Mouse (Mus musculus) lung, adult 2 months (tissue): ENCODE measurements around the gene Lrrc75b. TPM values are rescaled to one million over a fixed set of nuclear protein-coding genes. Genes with fewer than 3 reads are reported as not detected.

ENCODE experiments used
- DNase-seq: peaks from one replicate; pipeline ENCODE4 v3.0.0; 2022
- H3K4me1 ChIP-seq: fragments of 200-500 bp; 2 replicates; pipeline ENCODE4 v1.6.1; 2011; ENCODE audit warnings: low read length; ENCODE audit not compliant: control insufficient read depth, insufficient read depth
- H3K4me3 ChIP-seq: fragments of 200-500 bp; replicated peaks from 2 replicates; pipeline ENCODE3; 2011; ENCODE audit warnings: low read depth, mild to moderate bottlenecking, control low read depth, low read length; ENCODE audit errors: extremely low read depth
- CTCF ChIP-seq: fragments of 200-500 bp; IDR thresholded peaks from 2 replicates; pipeline ENCODE4 v1.5.1; 2011; ENCODE audit warnings: mild to moderate bottlenecking, low read length, control low read depth; ENCODE audit not compliant: insufficient read depth
- POLR2A ChIP-seq: fragments of 200-500 bp; IDR thresholded peaks from 2 replicates; pipeline ENCODE4 v1.6.1; 2011; ENCODE audit warnings: low read depth, mild to moderate bottlenecking, control low read depth, low read length, borderline replicate concordance; ENCODE audit errors: extremely low read depth
- WGBS: fragments of 180-500 bp; shearing (Covaris S2); methylation state at CpG from one replicate; pipeline ENCODE4 v1.1.7; 2018; 5-methylcytosine and 5-hydroxymethylcytosine counted together
- polyA plus RNA-seq: library from polyadenylated mRNA; depleted of rRNA; stranded (reverse); fragments of >200 nt; gene quantifications from 2 replicates; pipeline ENCODE4 v1.2.3, GENCODE M21; 2012

Gene Lrrc75b
- polyA plus RNA-seq, 1 experiment, result 0.30 TPM

DNA sequence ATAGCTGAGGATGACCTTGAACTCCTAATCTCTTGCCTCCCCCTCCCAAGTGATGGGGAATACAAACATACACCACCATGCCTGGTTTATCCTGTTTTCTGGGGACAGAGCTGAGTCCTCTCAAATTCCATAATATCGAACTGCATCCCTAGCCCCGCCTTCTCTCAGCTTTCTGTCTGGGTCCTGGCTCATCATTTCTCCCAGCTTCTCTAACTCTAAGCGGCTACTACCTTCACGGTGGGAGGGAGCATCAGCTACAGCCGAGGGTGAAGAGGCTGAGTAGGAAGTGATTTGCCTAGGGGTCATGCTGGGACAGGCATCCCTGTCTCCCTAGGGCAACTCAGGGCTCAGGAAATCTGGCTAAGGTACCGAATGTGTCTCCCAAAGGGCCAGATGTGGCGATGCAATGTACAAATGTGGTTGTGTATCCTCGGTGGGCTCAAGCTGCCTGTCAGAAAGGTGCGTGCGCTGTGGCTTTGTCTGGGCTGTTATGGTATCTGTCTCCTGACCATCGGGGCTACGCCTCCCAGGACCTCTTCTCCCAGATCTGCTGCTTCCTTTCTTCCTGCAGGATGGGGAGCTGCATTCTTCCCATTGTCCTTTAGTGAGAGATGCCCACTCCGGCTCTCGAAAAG is 972 bp downstream of the Lrrc75b start:
- H3K4me1 ChIP-seq, result peaks cover 7% of the 10 kb centered on the region
- TF ChIP-seq CTCF (no peak), POLR2A (no peak)
- no peak for DNase-seq
- WGBS, result 10% methylated on average over 14 of the region's 14 CpGs
- no peak overlapping the region for H3K4me3 ChIP-seq

DNA sequence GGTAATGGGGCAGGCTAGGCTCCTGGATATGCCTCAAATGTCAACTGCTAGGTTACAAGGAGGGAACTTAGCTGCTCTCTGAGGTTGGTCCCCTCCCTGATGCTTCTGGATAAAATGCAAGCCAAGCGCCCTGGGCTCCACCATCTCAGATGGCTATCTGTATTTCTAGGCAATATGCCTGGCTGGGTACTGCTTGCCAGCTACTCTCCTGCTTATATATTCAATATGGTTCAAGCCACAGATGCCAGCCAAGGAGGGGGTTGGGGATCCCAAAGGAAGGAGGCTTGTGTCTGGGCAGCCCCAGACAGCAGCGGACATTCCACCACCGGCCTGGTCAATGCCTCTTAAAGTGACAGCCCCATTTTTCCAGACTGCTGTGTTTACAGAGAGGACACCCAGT is 1.6 kb downstream of the Lrrc75b start:
- Histone ChIP-seq H3K4me1 (peaks cover 7% of the 10 kb centered on the region), H3K4me3 (no peak overlapping the region)
- no peak for DNase-seq
- WGBS, result 53% methylated on average over 3 of the region's 3 CpGs
- no peak for TF ChIP-seq CTCF
- TF ChIP-seq POLR2A, result no peak

DNA sequence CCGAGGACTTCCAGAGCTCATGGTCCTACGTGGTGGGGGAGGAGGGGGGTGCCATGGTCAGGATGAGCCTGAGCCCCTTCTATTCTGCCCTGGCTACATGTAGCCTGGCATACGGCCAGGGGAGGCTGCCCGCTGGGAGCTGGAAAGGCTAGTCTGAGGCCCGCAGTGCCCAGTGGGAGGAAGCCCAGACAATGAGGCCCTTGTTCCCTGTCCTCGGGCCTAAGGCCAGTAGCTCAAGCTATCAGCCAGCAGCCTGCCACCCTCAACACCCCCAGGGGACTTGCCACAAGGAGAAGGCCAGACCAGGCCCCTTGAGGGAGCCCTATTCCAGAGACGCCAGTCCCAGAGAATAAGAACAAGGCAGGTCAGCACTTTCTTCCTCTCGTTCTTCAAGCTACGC is 4.1 kb downstream of the Lrrc75b start:
- DNase-seq, result no peak
- Histone ChIP-seq H3K4me1 (peaks cover 7% of the 10 kb centered on the region), H3K4me3 (no peak overlapping the region)
- no peak for TF ChIP-seq CTCF
- TF ChIP-seq POLR2A, result no peak
- 63% methylated on average over 9 of the region's 9 CpGs for WGBS

DNA sequence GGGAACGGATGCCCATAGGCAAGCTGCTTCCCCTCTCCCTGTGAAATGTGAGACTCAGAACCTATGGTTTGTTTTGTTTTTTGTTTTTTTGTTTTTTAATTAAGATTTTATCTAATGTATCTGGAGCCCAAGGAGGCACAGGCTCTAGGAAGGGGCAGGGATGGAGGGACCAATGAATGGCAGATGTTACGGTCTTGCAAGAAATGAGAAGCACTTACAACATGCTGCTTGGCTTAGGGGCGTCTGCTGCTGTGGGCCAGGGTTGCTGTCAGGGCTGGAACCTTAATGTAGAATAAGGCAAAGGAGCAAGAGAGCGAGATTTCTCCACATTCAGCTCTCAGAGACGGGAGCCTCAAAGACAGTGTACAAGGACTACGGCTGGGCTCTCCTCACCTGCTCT is 4.6 kb downstream of the Lrrc75b start:
- TF ChIP-seq CTCF, result no peak
- no peak for TF ChIP-seq POLR2A
- DNase-seq, result no peak
- 81% methylated on average over 6 of the region's 6 CpGs for WGBS
- Histone ChIP-seq H3K4me3 (no peak overlapping the region), H3K4me1 (peaks cover 7% of the 10 kb centered on the region)

DNA sequence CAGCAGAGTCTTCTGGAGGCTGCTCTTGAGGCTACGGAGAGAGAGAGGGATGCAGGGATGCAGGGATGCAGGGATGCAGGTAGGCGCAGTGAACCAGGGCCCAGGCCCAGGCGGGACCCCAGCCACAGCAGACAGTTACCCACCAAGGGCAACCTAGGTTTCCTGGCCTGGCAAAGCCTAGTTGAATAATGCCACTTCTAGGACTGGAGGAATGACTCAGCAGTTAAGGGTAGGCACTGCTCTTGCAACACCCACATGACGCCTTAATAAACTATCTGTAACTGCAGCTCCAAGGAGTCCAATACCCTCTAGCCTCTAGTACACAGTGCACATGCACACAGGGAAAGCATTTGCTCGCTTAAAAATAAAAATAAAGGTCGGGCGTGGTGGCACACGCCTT is 6.0 kb downstream of the Lrrc75b start:
- TF ChIP-seq CTCF (no peak), POLR2A (no peak)
- 88% methylated on average over 8 of the region's 8 CpGs for WGBS
- Histone ChIP-seq H3K4me3 (no peak overlapping the region), H3K4me1 (peaks cover under 1% of the 10 kb centered on the region; the same call in 1 of the 2 replicates)
- DNase-seq, result no peak

DNA sequence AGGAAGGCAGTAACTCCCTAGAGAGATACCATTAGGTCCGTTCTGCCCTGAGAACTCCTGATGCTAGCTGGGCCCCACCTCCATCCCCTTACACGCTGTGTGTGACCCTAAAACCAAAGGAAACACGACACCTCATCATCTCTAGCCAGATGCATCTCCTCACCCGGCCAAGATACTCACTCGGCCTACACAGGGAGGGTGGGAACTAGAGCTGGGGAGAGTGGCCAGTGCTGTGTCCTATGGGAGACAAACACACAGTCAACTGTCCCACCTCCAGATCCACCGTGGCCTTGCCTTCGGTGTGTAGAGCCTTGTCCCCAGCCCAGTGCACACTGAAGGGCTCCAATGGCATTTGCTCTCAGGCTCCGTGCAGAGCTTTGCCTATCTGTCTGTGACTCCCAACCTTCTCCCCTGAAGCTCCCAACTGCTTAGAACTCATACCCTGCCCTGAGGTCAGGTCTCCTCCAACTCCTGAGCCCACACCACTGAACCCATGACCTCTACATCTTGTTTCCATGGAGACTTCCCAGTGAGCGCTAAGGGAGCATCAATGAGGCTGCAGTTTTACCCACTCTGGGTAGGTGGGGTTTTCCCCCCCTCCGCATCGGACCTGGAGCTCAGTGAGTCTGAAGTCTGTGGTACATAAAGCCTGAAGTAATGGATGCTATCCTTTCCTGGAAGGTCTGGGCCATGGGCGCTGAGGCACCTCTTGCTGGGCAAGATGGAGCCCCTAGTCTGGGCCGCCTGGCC is 7.3 kb downstream of the Lrrc75b start:
- WGBS, result 82% methylated on average over 13 of the region's 13 CpGs
- no peak for DNase-seq
- TF ChIP-seq POLR2A (no peak), CTCF (no peak)
- Histone ChIP-seq H3K4me1 (no peaks in the 10 kb centered on the region), H3K4me3 (no peak overlapping the region)

DNA sequence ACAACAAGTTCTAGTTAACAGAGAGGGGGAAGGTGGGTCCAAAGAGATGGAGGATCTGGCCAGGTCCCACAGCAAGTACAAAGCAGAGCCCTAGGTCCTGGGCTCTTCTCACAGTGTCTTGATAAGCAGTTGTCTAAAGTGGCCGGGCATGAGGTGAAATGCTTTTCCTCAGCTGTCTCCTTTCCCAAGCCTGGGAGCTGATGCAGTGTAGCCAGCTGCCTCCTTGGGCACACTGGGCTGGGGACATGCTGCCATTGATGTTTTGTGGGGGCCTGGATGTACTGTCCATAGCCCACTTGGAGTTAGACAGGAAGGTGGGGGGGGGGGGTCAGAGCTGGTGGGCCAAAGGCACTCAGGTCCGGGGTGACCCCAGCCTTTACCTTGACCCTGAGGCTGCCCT is 8.0 kb downstream of the Lrrc75b start:
- DNase-seq, result no peak
- H3K4me1 ChIP-seq, result no peaks in the 10 kb centered on the region
- no peak overlapping the region for H3K4me3 ChIP-seq
- 83% methylated on average over 2 of the region's 2 CpGs for WGBS
- TF ChIP-seq POLR2A (no peak), CTCF (no peak)

DNA sequence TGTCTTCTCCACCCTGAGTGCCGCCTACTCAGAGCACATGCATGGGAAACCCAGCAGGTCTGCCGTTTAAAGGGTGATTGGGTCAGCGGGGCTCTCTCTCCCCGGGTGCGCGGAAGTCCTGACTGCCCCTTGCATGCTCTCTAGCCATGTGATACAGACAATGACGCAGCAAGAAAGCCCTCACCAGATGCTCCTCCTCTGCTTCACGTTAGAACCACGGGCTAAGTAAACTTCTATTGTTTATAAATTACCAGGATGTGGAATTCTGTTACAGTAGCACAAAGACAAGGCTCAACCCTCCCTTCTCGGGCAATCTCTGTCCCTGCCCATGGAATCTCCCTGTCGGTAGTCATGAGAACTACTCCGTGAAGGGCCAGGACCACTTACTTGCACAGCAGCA is 9.0 kb downstream of the Lrrc75b start:
- Histone ChIP-seq H3K4me1 (no peaks in the 10 kb centered on the region), H3K4me3 (no peak overlapping the region)
- 13% methylated on average over 12 of the region's 12 CpGs for WGBS
- TF ChIP-seq POLR2A (no peak), CTCF (no peak)
- DNase-seq, result no peak

DNA sequence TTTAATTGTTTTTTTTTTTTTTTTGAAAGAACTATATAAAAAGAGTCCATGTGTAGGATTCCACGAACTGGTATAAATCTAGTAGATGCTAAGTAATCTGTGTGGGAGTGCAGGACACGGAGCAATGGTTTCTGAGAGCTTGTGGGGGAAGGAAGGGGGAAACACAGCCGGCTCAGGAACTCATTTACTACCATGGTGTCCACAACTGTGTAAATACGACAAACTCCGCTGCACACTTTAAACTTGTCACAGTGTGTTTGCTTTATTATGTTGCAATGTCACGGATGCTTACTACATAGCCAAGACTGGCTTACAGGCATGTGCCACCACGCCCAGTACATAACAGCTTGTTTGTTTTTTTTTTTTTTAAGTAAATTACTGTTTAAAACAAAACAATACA is 10.2 kb downstream of the Lrrc75b start:
- no peaks in the 10 kb centered on the region for H3K4me1 ChIP-seq
- H3K4me3 ChIP-seq, result no peak overlapping the region
- 45% methylated on average over 7 of the region's 7 CpGs for WGBS
- DNase-seq, result no peak
- TF ChIP-seq CTCF (no peak), POLR2A (no peak)

DNA sequence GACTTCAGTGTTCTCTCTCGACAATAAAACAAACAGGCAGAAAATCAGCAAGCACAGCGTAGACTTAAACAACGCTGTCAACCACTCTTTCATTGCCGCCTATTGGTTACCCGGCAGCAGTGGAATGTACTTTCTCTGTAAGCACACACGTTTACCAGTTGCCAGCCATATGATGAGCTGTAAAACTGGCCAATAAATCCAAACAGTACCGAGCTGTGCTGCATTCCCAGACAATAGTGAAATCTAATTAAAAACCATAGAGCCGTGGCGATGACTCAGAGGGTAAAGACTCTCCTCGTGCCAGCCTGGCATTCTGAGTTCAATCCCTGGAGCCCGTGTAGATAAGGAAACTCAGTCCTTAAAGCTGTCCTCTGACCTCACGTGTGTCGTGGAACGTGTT is 11.6 kb downstream of the Lrrc75b start:
- no peak for DNase-seq
- Histone ChIP-seq H3K4me1 (no peaks in the 10 kb centered on the region), H3K4me3 (no peak overlapping the region)
- TF ChIP-seq POLR2A, result no peak
- TF ChIP-seq CTCF, result no peak
- 45% methylated on average over 14 of the region's 14 CpGs for WGBS

DNA sequence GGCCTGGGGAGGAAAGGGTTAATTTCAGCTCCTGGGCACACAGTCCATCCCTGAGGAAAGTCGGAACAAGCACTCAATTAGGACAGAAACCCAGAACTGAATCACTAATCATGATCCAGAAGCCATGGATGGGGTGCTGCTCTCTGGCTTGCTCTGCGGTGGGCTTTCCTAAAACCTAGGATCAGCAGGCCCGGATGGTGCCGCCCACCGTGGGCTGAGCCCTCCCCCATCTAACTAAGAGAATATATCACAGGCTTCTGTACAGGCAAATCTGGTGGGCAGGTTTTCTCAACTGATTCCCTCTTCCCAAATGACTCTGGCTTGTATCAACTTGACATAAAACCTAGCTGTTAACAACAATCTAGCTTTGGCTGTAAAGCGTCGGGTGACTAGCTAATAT is 12.2 kb downstream of the Lrrc75b start:
- 69% methylated on average over 7 of the region's 7 CpGs for WGBS
- TF ChIP-seq POLR2A, result no peak
- no peak for TF ChIP-seq CTCF
- Histone ChIP-seq H3K4me3 (no peak overlapping the region), H3K4me1 (no peaks in the 10 kb centered on the region)
- DNase-seq, result no peak
